Mouse (Mus musculus) G1E (cell line): ENCODE data around the gene Gchfr.

Experiments used
- CTCF ChIP-seq: IDR thresholded peaks from 2 replicates; pipeline ENCODE4 v1.5.1; 2012; ENCODE audit warnings: low read depth, low read length, inconsistent platforms, mixed read lengths
- GATA1 ChIP-seq: IDR thresholded peaks from 2 replicates; pipeline ENCODE4 v1.6.1; 2012; ENCODE audit warnings: borderline replicate concordance, low read length, inconsistent platforms, mixed read lengths
- GATA2 ChIP-seq: IDR thresholded peaks from 2 replicates; pipeline ENCODE4 v1.6.1; 2012; ENCODE audit warnings: low read depth, low read length, inconsistent platforms, borderline replicate concordance
- TAL1 ChIP-seq: conservative IDR thresholded peaks from 2 replicates; pipeline ENCODE4 v1.6.1; 2012; ENCODE audit warnings: low read depth, low read length, inconsistent platforms, mixed read lengths

- TF ChIP-seq CTCF = no peak
- no peak for TF ChIP-seq GATA1
- TF ChIP-seq GATA2 = no peak
- TF ChIP-seq TAL1 = no peak
These were observed 29.9 kb downstream of the Gchfr start for GRCm38 (mm10) chr2:119197493-119197892.
